Mouse (Mus musculus) kidney, adult 11 months (tissue): ENCODE results near the gene Crct1.

ENCODE experiments used
- DNase-seq: peaks from one replicate; pipeline ENCODE4 v3.0.0; 2022

Crct1 gene

GRCm38 (mm10) chr3:93015460-93016104 lies at the start of gene Crct1:
Crct1 (minus strand) TSS chr3:93015687.
- no peak for DNase-seq

GRCm38 (mm10) chr3:93052826-93053474 lies 37.5 kb upstream of the Crct1 start:
- no peak for DNase-seq

GRCm38 (mm10) chr3:93050182-93050581 lies 34.7 kb upstream of the Crct1 start:
- DNase-seq, result no peak

GRCm38 (mm10) chr3:93031450-93031849 lies 16.0 kb upstream of the Crct1 start:
- DNase-seq, result no peak

- no peak for DNase-seq
Measured at GRCm38 (mm10) chr3:93025486-93025885, 10.0 kb upstream of the Crct1 start.

GRCm38 (mm10) chr3:93023411-93024184 lies 8.1 kb upstream of the Crct1 start:
- DNase-seq, result no peak

- no peak for DNase-seq
Measured at GRCm38 (mm10) chr3:93021171-93021570, 5.7 kb upstream of the Crct1 start.

GRCm38 (mm10) chr3:93018960-93019359 lies 3.5 kb upstream of the Crct1 start, which contains the start of gene Lce1m:
Lce1m (minus strand) TSS chr3:93019060.
- no peak for DNase-seq

- DNase-seq, result no peak
Measured at GRCm38 (mm10) chr3:93014871-93015270, 616 bp downstream of the Crct1 start.

GRCm38 (mm10) chr3:93014378-93014801 lies 1.1 kb downstream of the Crct1 start:
- DNase-seq, result no peak

GRCm38 (mm10) chr3:93002843-93003242 lies 12.6 kb downstream of the Crct1 start:
- no peak for DNase-seq

GRCm38 (mm10) chr3:93000621-93001020 lies 14.9 kb downstream of the Crct1 start:
- no peak for DNase-seq

GRCm38 (mm10) chr3:92998691-92999090 lies 16.8 kb downstream of the Crct1 start:
- peak; percentile 28 for DNase-seq

GRCm38 (mm10) chr3:92991926-92992325 lies 23.6 kb downstream of the Crct1 start, which contains the start of gene Lce3f:
Lce3f (plus strand) TSS chr3:92992226.
- DNase-seq, result no peak

- DNase-seq, result no peak
Measured at GRCm38 (mm10) chr3:92978484-92978883, 37.0 kb downstream of the Crct1 start.

- DNase-seq, result no peak
Measured at GRCm38 (mm10) chr3:92966761-92967160, 48.7 kb downstream of the Crct1 start, which contains the start of gene Lce3e. Lce3e (plus strand) TSS chr3:92967061.
